Mouse (Mus musculus): ENCODE results near the gene Laptm5.

The Laptm5 gene

GRCm38 (mm10) chr4:130899383-130899781 lies 13.5 kb upstream of the Laptm5 start:
- DNase-seq (ENCODE audit: low spot score in 2 of 2), result peak in 1 of 2 experiments; percentile 44

DNA sequence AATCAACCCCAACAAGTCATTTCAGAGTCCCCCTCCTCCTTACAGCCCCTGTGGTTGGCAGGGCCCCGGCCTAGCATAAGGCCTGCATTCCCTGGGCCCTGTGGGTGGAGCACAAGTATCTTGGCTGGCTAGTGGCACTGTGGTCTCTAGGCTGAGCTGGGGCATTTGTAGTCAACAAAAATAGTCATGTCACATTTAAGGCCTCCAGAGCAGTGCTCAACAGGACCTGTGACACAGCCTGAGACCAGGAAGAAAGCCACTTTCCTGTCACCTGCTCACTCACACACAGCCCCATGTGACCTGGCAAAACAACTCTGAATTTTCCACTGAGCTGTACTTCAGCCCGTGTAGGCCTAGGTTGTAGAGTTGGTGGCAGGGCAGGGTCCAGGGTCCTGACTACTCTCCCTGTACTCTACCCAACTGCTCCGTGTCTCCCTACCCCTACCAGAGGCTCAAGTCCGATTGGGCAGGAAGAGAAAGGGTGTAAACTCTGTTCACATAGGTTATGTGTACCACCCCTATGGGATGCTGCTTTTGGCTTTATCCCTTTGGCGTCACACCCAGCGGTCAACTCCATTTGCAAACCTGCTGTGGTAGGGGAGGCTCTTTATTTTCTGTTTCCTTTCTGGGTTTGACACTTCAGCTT lies 13.0 kb upstream of the Laptm5 start:
- peak; percentile 63 to 70 for DNase-seq (ENCODE audit: low spot score in 2 of 2)

DNA sequence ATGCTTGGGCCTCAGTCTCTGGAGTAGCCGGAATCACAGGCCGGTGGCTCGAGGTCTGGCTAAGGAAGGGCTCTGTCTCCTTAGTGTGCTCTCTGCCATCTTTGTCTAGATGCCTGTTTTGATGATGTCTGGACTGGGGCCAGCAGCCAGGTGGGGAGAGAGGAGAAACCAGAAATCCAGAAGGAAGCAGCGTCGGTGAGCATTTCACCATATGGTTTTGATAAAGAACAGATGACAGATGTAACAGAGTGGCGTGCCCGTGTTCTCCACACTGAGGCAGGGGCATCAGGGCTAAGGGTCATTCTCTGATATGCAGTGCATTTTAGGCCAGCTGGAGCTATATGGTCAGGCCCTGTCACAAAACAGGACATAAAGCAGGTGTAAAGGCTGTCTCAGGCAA lies 12.2 kb upstream of the Laptm5 start:
- no peak for DNase-seq (ENCODE audit: low spot score in 2 of 2)

GRCm38 (mm10) chr4:130902289-130902781 lies 10.6 kb upstream of the Laptm5 start:
- DNase-seq (ENCODE audit: low spot score in 2 of 2), result peak in 1 of 2 experiments; percentile 54

DNA sequence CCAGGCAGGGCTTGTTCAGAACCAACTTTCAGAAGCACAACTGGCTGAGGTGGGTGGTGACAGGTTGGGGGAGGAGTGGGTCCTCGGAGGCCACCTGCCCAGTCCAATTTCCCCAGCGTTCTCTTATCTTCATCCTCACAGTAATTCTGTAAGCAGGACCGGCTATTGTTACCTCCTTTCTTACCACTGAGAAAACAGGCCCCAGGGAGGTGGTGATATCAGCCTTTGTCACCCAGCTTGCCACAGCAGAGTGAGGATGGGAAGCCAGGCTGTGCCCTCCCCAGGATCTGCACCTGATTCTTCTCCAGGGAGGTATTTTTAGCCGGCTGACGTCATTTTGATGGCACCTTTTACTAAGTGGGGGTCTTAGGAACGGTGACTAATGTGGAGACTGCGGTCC lies 7.9 kb upstream of the Laptm5 start:
- DNase-seq (ENCODE audit: low spot score in 2 of 2), result no peak

GRCm38 (mm10) chr4:130905882-130906281 lies 7.0 kb upstream of the Laptm5 start:
- peak in 1 of 2 experiments; percentile 55 for DNase-seq (ENCODE audit: low spot score in 2 of 2)

- no peak for DNase-seq (ENCODE audit: low spot score in 2 of 2)
Observed at GRCm38 (mm10) chr4:130906296-130906695, 6.6 kb upstream of the Laptm5 start.

DNA sequence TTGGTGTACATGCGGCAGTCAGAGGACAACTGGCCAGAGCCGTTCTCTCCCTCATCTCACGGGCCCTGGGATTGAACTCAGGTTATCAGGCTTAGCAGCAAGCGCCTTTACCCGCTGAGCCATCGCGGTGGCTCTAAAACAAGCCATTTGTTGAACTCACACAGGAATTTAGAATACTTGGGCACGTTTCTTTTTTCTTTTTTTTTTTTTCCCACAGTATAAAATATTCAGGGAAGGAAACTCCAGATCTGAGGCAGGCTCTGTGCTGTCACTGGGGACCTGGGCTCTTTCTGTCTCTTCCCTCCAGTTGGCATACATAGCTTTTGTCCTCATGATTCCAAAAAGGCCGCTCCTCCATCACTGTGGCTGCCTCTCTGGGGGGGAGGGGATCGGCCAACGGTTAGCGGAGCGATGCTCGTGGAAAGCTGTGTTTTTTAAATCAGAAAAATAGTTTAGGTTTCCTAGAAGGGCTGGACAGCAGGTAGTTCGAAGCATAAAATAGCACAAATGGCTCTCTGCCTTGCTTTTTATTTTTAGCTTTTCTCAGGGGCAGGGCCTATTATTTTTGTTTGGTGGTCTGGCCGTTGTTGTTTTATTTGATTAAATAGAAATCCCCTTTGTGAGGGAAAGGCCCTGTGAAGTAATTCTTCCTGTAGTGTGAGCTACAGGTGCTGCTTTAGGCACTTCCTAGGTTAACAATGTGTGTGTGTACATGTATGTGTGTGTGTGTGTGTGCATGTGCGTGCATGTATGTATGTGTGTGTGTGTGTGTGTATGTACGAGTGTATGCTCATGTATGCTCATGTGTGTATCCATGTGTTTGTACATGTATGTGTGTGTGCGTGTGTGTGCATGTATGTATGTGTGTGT lies 5.5 kb upstream of the Laptm5 start:
- no peak for DNase-seq (ENCODE audit: low spot score in 2 of 2)

- no peak for DNase-seq (ENCODE audit: low spot score in 2 of 2)
Observed at GRCm38 (mm10) chr4:130908133-130908532, 4.8 kb upstream of the Laptm5 start.

DNA sequence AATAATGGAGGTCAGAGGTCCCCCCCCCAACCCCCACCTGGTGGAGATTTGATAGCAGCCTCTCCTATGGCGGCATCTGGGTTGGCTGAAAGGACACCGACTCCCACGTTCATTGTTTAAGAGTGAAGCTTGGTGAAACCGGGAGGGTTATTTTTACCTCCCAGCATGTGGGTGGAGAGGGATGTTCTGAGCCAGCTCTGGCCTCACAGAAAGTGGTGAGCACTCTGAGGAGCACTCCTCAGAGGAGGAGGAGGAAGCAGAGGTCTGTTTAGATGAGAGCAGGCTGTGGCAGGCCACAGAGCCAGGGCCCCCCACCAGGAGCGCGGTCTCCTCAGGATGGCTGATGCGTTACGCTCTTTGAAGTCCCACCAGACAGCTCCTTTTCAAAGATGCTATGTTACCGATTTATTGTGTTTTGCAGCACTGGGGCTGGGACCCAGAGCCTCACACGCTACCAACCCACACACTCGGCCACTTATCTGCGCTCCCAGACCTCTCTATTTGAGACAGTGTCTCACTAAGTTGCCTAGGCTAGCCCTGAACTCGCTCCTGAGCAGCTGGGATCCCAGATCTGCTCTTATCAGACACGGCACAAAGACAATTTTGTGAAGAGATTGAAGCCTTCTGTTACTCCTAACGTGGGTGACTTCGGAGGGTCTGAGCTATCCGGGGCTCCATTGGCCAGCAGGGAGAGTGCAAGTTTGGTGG lies 3.6 kb upstream of the Laptm5 start:
- DNase-seq (ENCODE audit: low spot score in 2 of 2), result no peak

GRCm38 (mm10) chr4:130910666-130911065 lies 2.3 kb upstream of the Laptm5 start:
- peak; percentile 47 to 56 for DNase-seq (ENCODE audit: low spot score in 2 of 2)

DNA sequence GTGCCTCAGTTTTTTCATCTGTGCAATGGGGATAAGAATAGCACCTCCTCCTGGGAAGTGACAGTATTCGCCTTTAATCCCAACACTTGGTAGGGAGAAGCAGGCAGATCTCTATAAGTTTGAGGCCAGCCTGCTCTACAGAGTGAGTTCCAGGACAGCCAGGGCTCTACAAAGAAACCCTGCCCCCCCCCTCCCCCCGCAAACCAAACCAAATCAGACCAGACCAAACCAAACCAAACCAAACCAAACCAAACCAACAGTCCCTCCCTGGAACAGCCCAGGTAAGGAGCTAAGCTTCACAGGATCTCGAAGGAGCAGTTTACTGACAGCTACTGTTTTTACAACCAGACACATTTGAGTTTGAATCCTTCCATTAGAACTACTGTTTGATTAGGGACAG lies 299 bp upstream of the Laptm5 start:
- DNase-seq (ENCODE audit: low spot score in 2 of 2), result no peak

- no peak for DNase-seq (ENCODE audit: low spot score in 2 of 2)
Observed at GRCm38 (mm10) chr4:130913511-130913910, 586 bp downstream of the Laptm5 start.

GRCm38 (mm10) chr4:130914011-130914410 lies 1.1 kb downstream of the Laptm5 start:
- DNase-seq (ENCODE audit: low spot score in 2 of 2), result peak; percentile 69 to 74

GRCm38 (mm10) chr4:130914527-130914926 lies 1.6 kb downstream of the Laptm5 start:
- DNase-seq (ENCODE audit: low spot score in 2 of 2), result no peak

- no peak for DNase-seq (ENCODE audit: low spot score in 2 of 2)
Observed at GRCm38 (mm10) chr4:130915006-130915667, 2.2 kb downstream of the Laptm5 start.

DNA sequence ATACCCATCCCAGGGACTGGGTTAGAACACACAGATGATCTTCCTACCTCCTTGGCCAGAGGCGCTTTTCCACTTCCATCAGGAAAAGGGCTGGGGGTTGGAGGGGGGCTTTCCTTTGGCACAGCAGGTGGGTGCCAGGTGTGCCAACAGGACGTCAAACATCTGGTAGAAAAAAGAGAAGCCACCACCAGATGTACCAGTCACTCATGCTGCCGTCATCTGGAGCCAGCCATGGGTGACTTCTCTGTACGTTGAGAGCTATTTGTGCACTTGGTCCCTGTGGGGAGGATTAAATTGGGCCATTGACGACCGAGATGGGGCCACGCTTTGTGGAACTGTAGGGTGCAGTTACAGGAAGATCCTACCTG lies 2.7 kb downstream of the Laptm5 start:
- peak; percentile 83 to 86 for DNase-seq (ENCODE audit: low spot score in 2 of 2)

DNA sequence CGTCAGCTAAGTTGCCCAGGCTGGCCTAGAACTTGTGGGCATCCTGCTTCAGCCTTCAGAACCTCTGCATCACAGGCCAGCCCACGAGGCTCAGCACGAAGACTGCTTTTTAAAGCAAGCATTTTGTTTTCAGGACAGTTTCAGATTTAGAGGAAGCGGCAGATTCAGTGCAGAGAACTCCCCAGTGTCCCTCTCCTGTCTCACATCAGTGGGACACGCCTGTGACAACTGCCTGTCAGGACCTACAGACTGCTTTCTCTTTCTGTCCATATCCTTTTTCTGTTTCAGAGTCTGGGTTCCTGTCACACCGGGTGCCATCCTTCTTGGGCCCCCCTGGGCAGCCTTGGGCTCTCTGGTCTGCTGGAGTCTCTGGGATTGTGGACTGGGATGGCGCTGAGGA lies 3.7 kb downstream of the Laptm5 start:
- DNase-seq (ENCODE audit: low spot score in 2 of 2), result no peak

DNA sequence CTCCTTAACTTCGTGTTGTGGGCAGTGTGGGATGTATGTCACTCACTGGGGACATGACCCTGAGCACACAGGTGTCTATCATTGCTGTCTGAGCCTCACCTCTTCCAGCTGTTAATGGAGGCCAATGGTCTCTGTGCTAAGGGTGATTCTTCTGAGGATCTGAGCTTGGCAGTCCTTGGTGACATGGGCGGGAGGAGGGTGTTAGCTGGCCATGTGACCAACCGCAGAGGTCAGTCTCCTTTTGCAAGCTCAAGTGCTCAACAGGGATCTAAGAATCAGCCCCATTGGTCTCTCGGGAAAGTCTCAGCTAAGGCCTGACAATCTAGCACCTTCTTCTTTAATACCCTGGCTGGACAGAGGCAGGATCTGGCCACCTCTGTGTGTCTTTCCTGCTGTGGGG lies 4.6 kb downstream of the Laptm5 start:
- no peak for DNase-seq (ENCODE audit: low spot score in 2 of 2)

DNA sequence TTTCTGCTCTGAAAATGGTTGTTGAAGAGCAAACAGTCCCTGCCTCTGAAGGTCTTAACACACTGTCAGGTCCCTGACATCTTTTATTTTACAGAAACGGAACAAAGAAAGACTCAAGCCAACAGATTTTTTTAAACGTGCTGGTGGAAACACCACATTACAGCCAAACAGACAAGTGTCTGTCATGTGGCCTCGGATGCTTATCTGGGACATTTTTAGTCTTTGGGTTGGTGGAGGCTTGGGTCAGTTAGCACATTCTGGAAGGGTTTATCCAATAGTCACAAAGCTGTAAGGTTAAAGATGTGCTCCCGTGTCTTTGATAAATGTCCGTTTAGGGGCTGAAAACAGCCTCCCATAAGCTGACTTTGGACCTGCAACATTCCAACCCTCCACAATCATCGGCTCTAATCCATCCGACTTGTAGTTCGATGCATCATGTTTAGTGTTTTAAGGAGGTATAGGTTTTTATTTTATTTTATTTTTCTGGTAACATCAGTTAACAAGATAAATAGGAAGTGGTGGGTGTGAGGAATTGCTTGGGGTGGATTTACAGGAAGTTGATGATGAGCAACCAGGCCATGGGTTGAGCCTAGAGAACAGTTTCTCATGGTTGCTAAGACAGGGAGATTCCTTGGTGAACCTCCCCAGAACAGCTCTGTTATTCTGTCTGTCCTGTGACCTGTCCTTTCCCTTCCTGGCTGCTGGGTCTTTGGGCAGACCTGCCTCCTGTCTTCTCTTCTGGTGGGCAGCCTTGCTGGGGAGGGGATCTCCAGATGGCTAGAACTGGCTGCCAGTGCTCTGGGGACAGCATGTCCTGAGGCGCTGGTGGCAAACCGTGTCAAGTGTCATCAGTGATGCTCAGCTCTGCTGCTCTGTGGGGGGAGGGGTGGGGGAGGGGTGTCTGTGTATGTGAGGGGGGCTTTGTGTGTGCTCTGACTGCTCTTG lies 6.2 kb downstream of the Laptm5 start:
- DNase-seq (ENCODE audit: low spot score in 2 of 2), result no peak
